Mouse (Mus musculus) ES-E14 (cell line): ENCODE data around the gene Slc24a2. TPM values are rescaled to one million over a fixed set of nuclear protein-coding genes. Genes with fewer than 3 reads are reported as not detected.

Experiments used
- DNase-seq: peaks from one replicate; pipeline ENCODE4 v3.0.0-alpha.2; 2013; ENCODE audit warnings: low read depth, low spot score
- H3K27ac ChIP-seq: 2 replicates; pipeline ENCODE4 v1.5.1; 2012; ENCODE audit warnings: low read depth, mild to moderate bottlenecking, low read length, moderate library complexity, mixed read lengths; ENCODE audit not compliant: poor library complexity, insufficient read depth, severe bottlenecking
- H3K36me3 ChIP-seq: 2 replicates; pipeline ENCODE4 v1.6.1; 2012; ENCODE audit warnings: mild to moderate bottlenecking, low read length, moderate library complexity, mixed read lengths; ENCODE audit not compliant: control insufficient read depth, poor library complexity, insufficient read depth, severe bottlenecking
- H3K4me1 ChIP-seq, 2 experiments: fragments of 150-350 bp in 1 of 2; sonication (generic) in 1 of 2; 2 replicates each; pipeline ENCODE4 v1.6.1; 2012; ENCODE audit warnings: low read length in 2 of 2, mild to moderate bottlenecking in 1 of 2, mixed read lengths in 1 of 2; ENCODE audit not compliant: control insufficient read depth in 2 of 2, insufficient read depth in 2 of 2, poor library complexity in 1 of 2
- H3K4me3 ChIP-seq, 2 experiments: fragments of 150-350 bp in 1 of 2; sonication (generic) in 1 of 2; 2 replicates each; pipeline ENCODE4 v1.5.1; 2012; ENCODE audit warnings: low read length in 2 of 2, low read depth in 1 of 2, mild to moderate bottlenecking in 1 of 2, mixed read lengths in 1 of 2; ENCODE audit not compliant: insufficient read depth in 1 of 2, poor library complexity in 1 of 2, severe bottlenecking in 1 of 2
- H3K9ac ChIP-seq: 2 replicates; pipeline ENCODE4 v1.6.1; 2012; ENCODE audit warnings: low read depth, mild to moderate bottlenecking, low read length, mixed read lengths; ENCODE audit not compliant: poor library complexity, insufficient read depth, severe bottlenecking
- H3K9me3 ChIP-seq: fragments of 150-350 bp; sonication (generic); 2 replicates; pipeline ENCODE4 v1.6.1; 2012; ENCODE audit warnings: low read depth, mild to moderate bottlenecking, low read length; ENCODE audit not compliant: control insufficient read depth, insufficient read depth
- CHD2 ChIP-seq: IDR thresholded peaks from 2 replicates; pipeline ENCODE4 v1.6.1; 2014; ENCODE audit warnings: mild to moderate bottlenecking, low read depth, low read length, inconsistent platforms
- HCFC1 ChIP-seq: IDR thresholded peaks from 2 replicates; pipeline ENCODE4 v1.6.1; 2012; ENCODE audit warnings: low read length, inconsistent platforms, borderline replicate concordance; ENCODE audit not compliant: insufficient read depth
- MAFK ChIP-seq: IDR thresholded peaks from 2 replicates; pipeline ENCODE4 v1.6.1; 2014; ENCODE audit warnings: mild to moderate bottlenecking, low read depth, low read length, inconsistent platforms; ENCODE audit not compliant: insufficient read depth
- ZC3H11A ChIP-seq: IDR thresholded peaks from 2 replicates; pipeline ENCODE4 v1.6.1; 2012; ENCODE audit warnings: low read depth, mild to moderate bottlenecking, inconsistent platforms, low read length, borderline replicate concordance
- ZNF384 ChIP-seq: IDR thresholded peaks from 2 replicates; pipeline ENCODE4 v1.6.1; 2012; ENCODE audit warnings: low read depth, low read length, inconsistent platforms
- in situ Hi-C, 2 experiments: fragments of 600-800 bp; cut with MboI; formaldehyde crosslinking; loops; one replicate each; pipeline ENCODE4 v1.15.1; 2025; ENCODE audit warnings: low sequenced_read_pairs in 2 of 2, inconsistent platforms in 1 of 2; ENCODE audit not compliant: unreplicated experiment in 2 of 2
- total RNA-seq: library from RNA; depleted of rRNA; stranded (reverse); fragments of 300-350 nt; gene quantifications from 2 replicates; pipeline ENCODE4 v1.2.3, GENCODE M21; 2012

Slc24a2 gene
- total RNA-seq, 1 experiment, result 0.13 TPM

DNA sequence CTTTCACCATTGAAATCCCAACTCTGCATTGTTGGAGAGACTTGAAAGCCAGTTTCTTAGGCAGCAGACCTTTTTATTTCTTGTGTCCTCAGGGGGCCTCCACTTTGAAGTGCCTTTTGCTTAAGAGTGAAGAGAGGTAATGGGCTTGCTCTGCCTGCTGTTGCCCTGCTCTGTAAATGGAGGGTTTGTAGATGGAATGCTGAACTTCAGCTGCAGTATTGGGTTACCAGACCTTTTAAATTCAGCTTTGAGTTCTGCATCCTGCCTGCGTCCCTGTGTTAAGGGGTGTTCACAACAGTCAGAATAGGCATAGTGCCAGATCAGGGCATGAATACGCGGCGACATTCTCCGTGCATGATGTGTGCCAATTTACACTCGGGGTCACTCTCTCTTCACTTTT is 241.0 kb downstream of the Slc24a2 start:
- no peaks in the 10 kb centered on the region for H3K36me3 ChIP-seq
- in situ Hi-C loops, result no loop called here
- no peak overlapping the region for H3K4me3 ChIP-seq
- H3K9ac ChIP-seq, result no peak overlapping the region
- H3K4me1 ChIP-seq, result no peaks in the 10 kb centered on the region
- H3K9me3 ChIP-seq, result no peaks in the 10 kb centered on the region
- TF ChIP-seq ZC3H11A (no peak), MAFK (no peak), CHD2 (no peak), HCFC1 (no peak), ZNF384 (no peak)
- DNase-seq, result no peak
- no peak overlapping the region for H3K27ac ChIP-seq

DNA sequence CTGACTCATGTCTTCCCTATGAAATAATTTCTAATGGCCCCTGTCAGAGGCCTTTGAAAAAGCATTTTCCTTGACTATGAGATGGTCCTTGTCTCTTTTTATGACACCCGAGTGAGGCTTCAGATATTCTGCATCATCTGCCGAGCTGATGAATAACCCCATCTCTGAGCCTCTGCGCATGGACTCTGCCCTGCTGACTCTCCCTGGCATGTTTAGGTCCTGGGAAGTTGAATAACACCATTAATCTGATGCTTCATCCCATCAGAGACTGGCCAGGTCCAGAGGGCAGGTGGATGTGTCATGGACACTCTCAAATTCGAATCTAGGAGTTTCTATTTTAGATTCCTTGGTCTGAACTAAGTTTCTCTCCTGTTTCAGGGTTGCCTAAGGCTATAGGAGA is 242.4 kb downstream of the Slc24a2 start:
- in situ Hi-C loops, result no loop called here
- Histone ChIP-seq H3K9me3 (no peaks in the 10 kb centered on the region), H3K4me1 (no peaks in the 10 kb centered on the region), H3K4me3 (no peak overlapping the region), H3K36me3 (no peaks in the 10 kb centered on the region), H3K9ac (no peak overlapping the region), H3K27ac (no peak overlapping the region)
- no peak for TF ChIP-seq HCFC1
- TF ChIP-seq MAFK, result no peak
- no peak for TF ChIP-seq CHD2
- TF ChIP-seq ZNF384, result no peak
- DNase-seq, result no peak

DNA sequence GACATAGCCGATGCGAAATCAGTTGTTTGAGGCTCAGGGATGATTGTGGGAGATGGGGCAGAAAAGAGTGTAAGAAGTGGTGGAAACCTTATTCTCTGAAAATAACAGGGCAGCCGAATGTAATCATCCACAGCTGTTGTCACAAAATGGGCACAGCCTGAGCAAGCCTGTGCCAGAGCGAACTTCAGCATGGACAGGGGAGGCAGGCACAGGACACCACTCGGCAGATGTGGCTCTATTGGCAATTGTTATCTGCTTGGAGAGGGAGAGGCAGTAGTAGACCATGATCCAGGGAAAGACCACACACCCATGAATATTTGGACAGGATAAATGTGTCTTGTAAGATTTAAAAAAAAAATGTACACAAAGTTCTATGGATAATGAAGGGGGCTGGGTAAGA is 253.0 kb downstream of the Slc24a2 start:
- no peak for TF ChIP-seq MAFK
- no peak for TF ChIP-seq HCFC1
- TF ChIP-seq ZC3H11A, result no peak
- TF ChIP-seq ZNF384, result no peak
- no peak for TF ChIP-seq CHD2
- in situ Hi-C loops, result no loop called here
- no peaks in the 10 kb centered on the region for H3K36me3 ChIP-seq
- no peak overlapping the region for H3K4me3 ChIP-seq
- H3K27ac ChIP-seq, result no peak overlapping the region
- no peaks in the 10 kb centered on the region for H3K4me1 ChIP-seq
- no peaks in the 10 kb centered on the region for H3K9me3 ChIP-seq
- no peak for DNase-seq
- no peak overlapping the region for H3K9ac ChIP-seq

DNA sequence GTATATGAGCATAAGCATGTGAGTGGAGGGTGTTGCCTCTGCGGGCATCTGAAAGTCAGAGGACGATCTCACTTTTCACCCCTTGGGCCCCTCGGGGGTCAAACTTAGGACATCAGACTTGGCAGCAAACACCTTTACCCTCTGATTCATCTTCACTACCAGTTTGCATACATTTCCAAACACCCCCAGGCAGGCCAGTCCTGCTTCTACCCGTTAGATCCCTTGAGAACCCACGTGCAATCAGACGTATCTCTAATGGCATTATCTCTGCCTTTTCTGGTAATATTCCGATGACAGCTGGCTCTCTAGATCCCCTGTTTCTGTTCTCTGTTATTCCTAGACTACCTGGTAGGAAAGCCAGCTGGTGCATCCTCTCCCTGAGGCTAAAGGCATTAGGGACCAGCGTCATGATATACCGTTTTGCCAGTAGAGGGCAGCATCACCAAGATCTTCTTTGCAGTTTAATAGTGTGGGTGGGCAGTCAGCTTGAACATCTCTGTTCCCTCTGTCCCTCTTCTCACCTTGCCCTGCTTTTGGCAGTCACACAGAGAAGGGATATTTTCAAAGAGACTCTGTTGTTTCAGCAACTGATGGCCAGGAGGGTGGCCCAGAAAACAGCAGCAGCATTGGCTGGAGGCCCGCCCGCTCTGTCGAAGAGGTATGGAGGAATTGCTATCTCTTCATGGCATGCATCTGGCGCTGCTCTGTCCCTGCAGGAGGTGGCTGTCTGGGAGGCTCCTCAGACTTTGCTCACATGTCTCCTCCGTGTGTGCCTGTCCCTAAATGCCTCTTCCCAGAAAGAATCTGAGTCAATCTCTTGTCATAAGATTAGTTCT is 272.5 kb downstream of the Slc24a2 start:
- H3K4me3 ChIP-seq, result no peak overlapping the region
- H3K9me3 ChIP-seq, result no peaks in the 10 kb centered on the region
- H3K27ac ChIP-seq, result no peak overlapping the region
- in situ Hi-C loops, result no loop called here
- H3K4me1 ChIP-seq, result no peaks in the 10 kb centered on the region
- no peak overlapping the region for H3K9ac ChIP-seq
- TF ChIP-seq ZC3H11A (peak; percentile 49; the same call in 1 of the 2 replicates), CHD2 (no peak), HCFC1 (no peak)
- DNase-seq, result peak; percentile 69
- H3K36me3 ChIP-seq, result no peaks in the 10 kb centered on the region

DNA sequence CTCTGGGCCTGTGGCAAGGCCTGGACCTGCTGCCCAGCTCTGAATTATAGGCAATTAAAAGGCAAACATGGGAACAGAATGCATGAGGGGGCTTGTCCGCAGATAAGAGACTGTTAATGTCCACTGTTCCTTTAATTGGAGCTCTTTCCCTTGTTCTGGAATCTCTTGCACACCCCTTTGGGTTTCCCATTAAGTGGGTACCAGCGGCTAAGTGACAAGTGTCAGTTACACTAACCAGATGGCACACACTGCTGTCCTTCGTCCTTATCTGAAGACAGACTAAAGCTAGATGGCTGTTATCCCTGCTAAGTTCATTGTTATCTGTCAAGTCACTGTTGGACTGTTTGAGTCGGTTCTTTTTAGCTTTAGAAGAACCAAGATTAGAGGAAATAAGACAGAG is 274.8 kb downstream of the Slc24a2 start:
- DNase-seq, result no peak
- TF ChIP-seq CHD2 (no peak), MAFK (no peak), ZC3H11A (no peak), HCFC1 (no peak), ZNF384 (no peak)
- H3K9me3 ChIP-seq, result no peaks in the 10 kb centered on the region
- in situ Hi-C loops, result no loop called here
- no peak overlapping the region for H3K27ac ChIP-seq
- no peak overlapping the region for H3K9ac ChIP-seq
- H3K4me3 ChIP-seq, result no peak overlapping the region
- H3K4me1 ChIP-seq, result no peaks in the 10 kb centered on the region
- H3K36me3 ChIP-seq, result no peaks in the 10 kb centered on the region
